ENCODE assay signal across 7 mouse cellular contexts in genomic region chr3:142710360-142711007, GRCm38 (mm10). TPM values are rescaled to one million over a fixed set of nuclear protein-coding genes. Genes with fewer than 3 reads are reported as not detected.
DNase-seq lines count a peak whose midpoint lies in the region; ATAC-seq and TF ChIP-seq lines count a peak whose summit lies in the region.

No protein-coding gene starts in this region.

- DNase-seq in A20 (ENCODE audit: low read depth, low spot score): peak; percentile 24
- peak; percentile 74 for DNase-seq in lung, embryonic 14.5 days
- DNase-seq in retina, adult 2 months (ENCODE audit: low read depth, low spot score): peak; percentile 39

- H3K4me2 ChIP-seq in heart, embryonic 11.5 days: peak overlapping the region; percentile 40
- no peak overlapping the region for H3K4me2 ChIP-seq in kidney, embryonic 15.5 days
- H3K4me2 ChIP-seq in lung, embryonic 14.5 days: no peak overlapping the region; the same call in 1 of the 2 replicates

- H3K9me3 ChIP-seq in heart, embryonic 11.5 days (replicated peaks; ENCODE audit: control insufficient read depth, low read length): no peaks in the 10 kb centered on the region
- H3K9me3 ChIP-seq in kidney, embryonic 15.5 days (replicated peaks): no peaks in the 10 kb centered on the region
- no peaks in the 10 kb centered on the region; the same call in 1 of the 2 replicates for H3K9me3 ChIP-seq in lung, embryonic 14.5 days (ENCODE audit: low read depth, low read length)

- H3K4me1 ChIP-seq in brown adipose tissue, adult 24 weeks (ENCODE audit: control insufficient read depth, insufficient read depth, insufficient read length, low read length): no peaks in the 10 kb centered on the region
- H3K4me1 ChIP-seq in heart, embryonic 11.5 days (ENCODE audit: control insufficient read depth, insufficient read depth, low read length): no peaks in the 10 kb centered on the region
- H3K4me1 ChIP-seq in kidney, embryonic 15.5 days: no peaks in the 10 kb centered on the region
- 0 out of 2 replicates have a peak, but pooled peaks cover 2% of the 10 kb centered on the region for H3K4me1 ChIP-seq in lung, embryonic 14.5 days (ENCODE audit: insufficient read depth)

- no peaks in the 10 kb centered on the region; the same call in 1 of the 2 replicates for H3K36me3 ChIP-seq in heart, embryonic 11.5 days (ENCODE audit: control insufficient read depth, insufficient read depth, low read length)
- H3K36me3 ChIP-seq in kidney, embryonic 15.5 days: peaks cover 17% of the 10 kb centered on the region; the same call in 1 of the 2 replicates
- H3K36me3 ChIP-seq in lung, embryonic 14.5 days (ENCODE audit: insufficient read depth): no peaks in the 10 kb centered on the region

- 12% methylated on average over 10 of the region's 10 CpGs for WGBS in heart, embryonic 11.5 days (ENCODE audit: insufficient replicate concordance)
- WGBS in kidney, embryonic 15.5 days: 22% methylated on average over 10 of the region's 10 CpGs
- 16% methylated on average over 10 of the region's 10 CpGs for WGBS in lung, embryonic 14.5 days

- no peak overlapping the region for H3K4me3 ChIP-seq in brown adipose tissue, adult 24 weeks (ENCODE audit: insufficient read depth, low read depth, low read length)
- H3K4me3 ChIP-seq in heart, embryonic 11.5 days (ENCODE audit: low read depth, low read length): no peak overlapping the region
- no peak overlapping the region for H3K4me3 ChIP-seq in kidney, embryonic 15.5 days (replicated peaks)
- H3K4me3 ChIP-seq in lung, embryonic 14.5 days (ENCODE audit: low read depth, low read length): no peak overlapping the region

- TF ChIP-seq CTCF in lung, embryonic 14.5 days (IDR thresholded peaks at IDR 0.05; ENCODE audit: low read depth): peak; percentile 68

- H3K9ac ChIP-seq in heart, embryonic 11.5 days (ENCODE audit: low read depth, low read length): no peak overlapping the region
- no peak overlapping the region for H3K9ac ChIP-seq in kidney, embryonic 15.5 days
- no peak overlapping the region for H3K9ac ChIP-seq in lung, embryonic 14.5 days

- H3K27ac ChIP-seq in brown adipose tissue, adult 24 weeks (replicated peaks; ENCODE audit: low read depth, low read length): peak overlapping the region; percentile 90
- H3K27ac ChIP-seq in heart, embryonic 11.5 days (ENCODE audit: low read depth, low read length): no peak overlapping the region
- H3K27ac ChIP-seq in kidney, embryonic 15.5 days: no peak overlapping the region
- H3K27ac ChIP-seq in lung, embryonic 14.5 days (ENCODE audit: low read depth): no peak overlapping the region

- H3K27me3 ChIP-seq in heart, embryonic 11.5 days (ENCODE audit: control insufficient read depth, insufficient read depth, low read length): no peaks in the 10 kb centered on the region
- no peaks in the 10 kb centered on the region for H3K27me3 ChIP-seq in kidney, embryonic 15.5 days
- H3K27me3 ChIP-seq in lung, embryonic 14.5 days (ENCODE audit: insufficient read depth, low read length): no peaks in the 10 kb centered on the region

- peak; percentile 82 for ATAC-seq in CD4-positive, CD25-positive, alpha-beta regulatory T cell, adult 4 months
- no peak for ATAC-seq in heart, embryonic 11.5 days (replicated peaks; ENCODE audit: insufficient number of reproducible peaks, low FRiP score, low TSS enrichment)
- ATAC-seq in kidney, embryonic 15.5 days (replicated peaks; ENCODE audit: low FRiP score): 0 out of 2 replicates have a peak, but pooled peaks have one; percentile 18
- ATAC-seq in lung, embryonic 14.5 days (ENCODE audit: insufficient read depth): peak; percentile 29; the same call in 1 of the 2 replicates

RNA-seq across cellular contexts. Expression of gene Kyat3, which starts 9.6 kb away (rescaled TPM):
- polyA plus RNA-seq in CD4-positive, CD25-positive, alpha-beta regulatory T cell, adult 4 months (2017; shearing (Covaris generic)): 1 to 10 TPM; 5.5 to 7.8 TPM
- polyA plus RNA-seq in brown adipose tissue, adult 24 weeks (2012; ENCODE audit: insufficient read depth, insufficient read length, missing spikeins): 50.5 and 64.1 TPM in 2 replicates
- 9.5 and 11.3 TPM in 2 replicates for polyA plus RNA-seq in heart, embryonic 11.5 days (2014; fragmentation: Nextera tagmentation; extraction: Ambion mirVana)
- 24.9 and 25.0 TPM in 2 replicates for polyA plus RNA-seq in kidney, embryonic 15.5 days (2015; fragmentation: Nextera tagmentation; extraction: Ambion mirVana)
- polyA plus RNA-seq in lung, embryonic 14.5 days (2014; fragmentation: Nextera tagmentation; extraction: Ambion mirVana): 17.6 and 17.8 TPM in 2 replicates

RNA-seq across cellular contexts. Expression of gene Gtf2b, which starts 54.4 kb away (rescaled TPM):
- polyA plus RNA-seq in CD4-positive, CD25-positive, alpha-beta regulatory T cell, adult 4 months (2017; shearing (Covaris generic)): 10 to 100 TPM; 54.6 to 59.0 TPM
- polyA plus RNA-seq in brown adipose tissue, adult 24 weeks (2012; ENCODE audit: insufficient read depth, insufficient read length, missing spikeins): 24.0 and 27.2 TPM in 2 replicates
- polyA plus RNA-seq in heart, embryonic 11.5 days (2014; fragmentation: Nextera tagmentation; extraction: Ambion mirVana): 59.2 and 61.4 TPM in 2 replicates
- polyA plus RNA-seq in kidney, embryonic 15.5 days (2015; fragmentation: Nextera tagmentation; extraction: Ambion mirVana): 77.2 and 79.6 TPM in 2 replicates
- polyA plus RNA-seq in lung, embryonic 14.5 days (2014; fragmentation: Nextera tagmentation; extraction: Ambion mirVana): 81.7 and 85.3 TPM in 2 replicates

Comparison
In these comparisons a context has a peak if more than half of its experiments do, and no peak if none do; other contexts are left out.
1. DNase-seq: peak in every context shown above with its lines; median percentile 74 in lung, embryonic 14.5 days; 39 in retina, adult 2 months; 24 in A20.